Mouse (Mus musculus): Measurements from ENCODE around the gene Degs2. TPM values are rescaled to one million over a fixed set of nuclear protein-coding genes. Genes with fewer than 3 reads are reported as not detected.

Gene Degs2
- polyA plus RNA-seq, 1 experiment from 2014 or later, result 12.1 TPM

DNA sequence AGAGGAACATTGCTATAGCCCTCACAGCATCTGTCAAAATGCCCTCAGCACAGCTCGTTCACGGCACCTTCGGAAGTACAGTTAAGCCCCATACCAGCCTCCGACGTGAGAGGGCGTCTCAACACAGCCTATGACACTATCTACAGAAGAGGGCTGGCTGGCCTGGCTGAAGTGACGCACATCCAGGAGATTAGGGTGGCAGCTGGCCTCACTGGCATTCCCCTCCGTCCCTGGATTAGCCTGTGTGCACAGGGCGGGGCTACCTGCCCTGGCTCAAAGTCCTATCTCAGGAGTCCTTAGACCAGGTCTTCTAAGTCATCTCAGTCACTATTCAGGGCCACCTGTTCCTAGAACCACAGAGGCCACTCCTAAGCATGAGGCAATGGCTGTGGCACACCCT lies 12.9 kb downstream of the Degs2 start:
- no peak overlapping the region for H3K4me3 ChIP-seq (ENCODE audit: low read length)
- peaks cover 12% of the 10 kb centered on the region; the same call in 1 of the 2 replicates for H3K36me3 ChIP-seq (ENCODE audit: insufficient read depth, low read length)
- ATAC-seq (ENCODE audit: low FRiP score, low TSS enrichment), result no peak
- H3K9ac ChIP-seq (replicated peaks; ENCODE audit: low read length), result no peak overlapping the region
- no peak overlapping the region for H3K27ac ChIP-seq (ENCODE audit: low read length)
- H3K4me2 ChIP-seq (replicated peaks; ENCODE audit: low read depth, low read length), result no peak overlapping the region
- no peaks in the 10 kb centered on the region for H3K27me3 ChIP-seq (ENCODE audit: insufficient read depth, low read length)
- peaks cover 3% of the 10 kb centered on the region; the same call in 1 of the 2 replicates for H3K4me1 ChIP-seq (ENCODE audit: insufficient read depth, low read length)
- WGBS, result 88% methylated on average over 9 of the region's 9 CpGs
- H3K9me3 ChIP-seq (ENCODE audit: low read length), result no peaks in the 10 kb centered on the region

DNA sequence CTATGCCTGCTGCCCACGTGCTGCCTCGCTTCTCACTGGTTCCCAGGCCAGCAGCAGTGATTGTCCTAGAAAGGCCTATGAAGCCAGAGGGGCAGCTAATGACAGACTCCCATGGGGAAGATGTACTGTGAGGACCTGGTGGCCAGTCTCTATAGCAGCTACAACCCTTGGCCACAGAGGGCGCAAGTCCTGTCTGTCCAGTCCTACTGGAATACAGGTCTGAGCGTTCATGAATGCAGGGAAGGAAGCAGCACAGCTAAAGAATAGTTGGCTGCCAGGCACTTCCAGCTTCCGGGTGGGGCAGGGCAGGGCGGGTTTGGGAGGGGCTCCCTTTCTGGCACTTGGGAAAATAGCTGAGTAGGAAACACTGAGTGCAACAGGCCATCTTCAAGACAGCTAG lies 15.2 kb downstream of the Degs2 start:
- WGBS, result 64% methylated on average over 6 of the region's 6 CpGs
- H3K4me3 ChIP-seq (ENCODE audit: low read length), result no peak overlapping the region
- H3K9me3 ChIP-seq (ENCODE audit: low read length), result no peaks in the 10 kb centered on the region
- 0 out of 2 replicates have a peak, but pooled peaks have one; percentile 4 for ATAC-seq (ENCODE audit: low FRiP score, low TSS enrichment)
- peak overlapping the region; percentile 59 for H3K27ac ChIP-seq (ENCODE audit: low read length)
- H3K36me3 ChIP-seq (ENCODE audit: insufficient read depth, low read length), result peaks cover 33% of the 10 kb centered on the region
- no peaks in the 10 kb centered on the region for H3K27me3 ChIP-seq (ENCODE audit: insufficient read depth, low read length)
- peaks cover 3% of the 10 kb centered on the region; the same call in 1 of the 2 replicates for H3K4me1 ChIP-seq (ENCODE audit: insufficient read depth, low read length)
- H3K4me2 ChIP-seq (replicated peaks; ENCODE audit: low read depth, low read length), result no peak overlapping the region
- no peak overlapping the region for H3K9ac ChIP-seq (replicated peaks; ENCODE audit: low read length)

DNA sequence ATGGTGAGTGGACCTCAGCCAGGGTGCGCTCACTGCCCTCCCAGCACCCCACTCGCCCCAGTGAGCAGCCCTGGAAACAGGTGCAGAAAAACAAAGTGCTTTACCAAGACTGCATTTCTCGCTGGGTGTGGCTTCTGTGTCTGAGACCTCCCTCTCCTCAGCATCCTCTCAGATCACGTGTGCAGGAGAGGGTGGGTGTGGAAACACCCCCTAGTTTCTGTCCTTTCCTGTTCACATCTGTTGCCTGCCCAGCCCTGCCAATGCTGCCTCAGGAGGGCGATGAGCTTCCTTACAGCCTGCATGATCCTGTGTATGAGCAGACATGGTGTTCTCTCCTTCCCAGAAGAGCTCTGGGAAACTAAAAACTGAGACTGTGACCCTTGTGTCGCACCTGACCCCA lies 15.7 kb downstream of the Degs2 start:
- Histone ChIP-seq H3K27me3 (ENCODE audit: insufficient read depth, low read length) (no peaks in the 10 kb centered on the region), H3K4me2 (replicated peaks; ENCODE audit: low read depth, low read length) (no peak overlapping the region), H3K4me3 (ENCODE audit: low read length) (no peak overlapping the region), H3K9me3 (ENCODE audit: low read length) (no peaks in the 10 kb centered on the region), H3K27ac (ENCODE audit: low read length) (peak overlapping the region; percentile 59), H3K4me1 (ENCODE audit: insufficient read depth, low read length) (peaks cover 3% of the 10 kb centered on the region; the same call in 1 of the 2 replicates), H3K36me3 (ENCODE audit: insufficient read depth, low read length) (peaks cover 38% of the 10 kb centered on the region), H3K9ac (replicated peaks; ENCODE audit: low read length) (no peak overlapping the region)
- ATAC-seq (ENCODE audit: low FRiP score, low TSS enrichment), result 0 out of 2 replicates have a peak, but pooled peaks have one; percentile 29
- WGBS, result 63% methylated on average over 6 of the region's 6 CpGs

DNA sequence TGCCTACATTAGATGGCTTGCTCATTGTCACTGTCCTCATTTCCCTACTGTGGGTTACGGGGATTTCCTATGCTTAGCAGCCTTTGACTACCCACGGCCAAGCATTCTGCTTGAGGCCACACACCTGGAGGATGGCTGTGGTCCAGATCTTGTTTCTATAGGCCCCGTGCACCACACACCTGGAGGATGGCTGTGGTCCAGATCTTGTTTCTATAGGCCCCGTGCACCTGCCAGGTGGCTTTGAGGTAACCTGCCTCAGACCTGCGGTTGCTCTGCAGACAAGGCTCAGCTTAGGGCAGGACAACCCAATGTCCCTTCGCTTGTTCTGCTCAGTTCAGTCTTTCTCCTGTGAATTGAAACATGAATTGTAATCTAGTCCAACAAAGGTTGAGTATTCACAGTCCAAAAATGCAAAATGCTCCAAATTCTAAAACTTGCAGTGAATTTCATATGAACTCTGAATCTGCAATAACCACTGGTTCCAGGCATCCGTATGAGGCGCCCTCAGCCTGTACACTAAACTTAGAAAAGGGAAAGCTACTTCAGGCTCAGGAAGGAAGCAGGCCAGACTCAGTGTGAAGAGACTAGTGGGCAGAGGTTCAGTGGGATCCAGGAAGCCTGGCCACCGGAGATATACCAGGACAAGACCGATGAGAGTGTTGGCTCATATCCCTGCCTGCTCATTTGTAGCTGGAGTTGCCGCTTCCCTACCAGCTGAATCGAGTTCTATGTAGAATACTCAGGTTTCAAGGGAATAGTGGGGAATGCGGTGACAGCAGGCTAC lies 19.7 kb downstream of the Degs2 start:
- no peaks in the 10 kb centered on the region for H3K27me3 ChIP-seq (ENCODE audit: insufficient read depth, low read length)
- 76% methylated on average over 13 of the region's 13 CpGs for WGBS
- H3K4me3 ChIP-seq (ENCODE audit: low read length), result no peak overlapping the region
- H3K9me3 ChIP-seq (ENCODE audit: low read length), result no peaks in the 10 kb centered on the region
- H3K36me3 ChIP-seq (ENCODE audit: insufficient read depth, low read length), result peaks cover 59% of the 10 kb centered on the region
- no peak overlapping the region for H3K27ac ChIP-seq (ENCODE audit: low read length)
- H3K4me1 ChIP-seq (ENCODE audit: insufficient read depth, low read length), result peaks cover 3% of the 10 kb centered on the region
- no peak overlapping the region for H3K9ac ChIP-seq (replicated peaks; ENCODE audit: low read length)
- no peak for ATAC-seq (ENCODE audit: low FRiP score, low TSS enrichment)
- H3K4me2 ChIP-seq (replicated peaks; ENCODE audit: low read depth, low read length), result no peak overlapping the region

DNA sequence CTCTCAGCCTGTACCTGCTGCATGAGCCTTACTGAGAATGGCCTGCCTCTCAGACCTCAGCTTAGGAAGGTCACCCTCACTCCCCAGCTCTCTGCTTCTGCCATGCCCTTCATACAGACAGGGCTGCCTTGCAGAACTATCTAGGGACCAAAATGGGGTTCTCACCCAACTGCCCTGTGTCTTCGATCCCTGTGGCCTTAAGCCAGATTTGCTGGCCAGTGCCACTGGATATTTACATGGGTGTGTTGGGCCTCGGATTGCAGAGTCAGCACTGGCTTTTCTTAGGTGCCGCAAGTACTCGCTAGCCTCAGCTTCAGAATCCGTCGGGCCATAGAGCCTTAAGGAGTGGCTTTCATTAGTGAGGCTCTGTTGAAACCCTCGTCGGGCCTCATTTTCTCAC lies 21.3 kb downstream of the Degs2 start:
- Histone ChIP-seq H3K4me1 (ENCODE audit: insufficient read depth, low read length) (peaks cover 8% of the 10 kb centered on the region), H3K27me3 (ENCODE audit: insufficient read depth, low read length) (no peaks in the 10 kb centered on the region), H3K36me3 (ENCODE audit: insufficient read depth, low read length) (peaks cover 56% of the 10 kb centered on the region), H3K9me3 (ENCODE audit: low read length) (no peaks in the 10 kb centered on the region), H3K27ac (ENCODE audit: low read length) (no peak overlapping the region), H3K4me3 (ENCODE audit: low read length) (no peak overlapping the region), H3K9ac (replicated peaks; ENCODE audit: low read length) (no peak overlapping the region), H3K4me2 (replicated peaks; ENCODE audit: low read depth, low read length) (no peak overlapping the region)
- 95% methylated on average over 8 of the region's 8 CpGs for WGBS
- ATAC-seq (ENCODE audit: low FRiP score, low TSS enrichment), result no peak

DNA sequence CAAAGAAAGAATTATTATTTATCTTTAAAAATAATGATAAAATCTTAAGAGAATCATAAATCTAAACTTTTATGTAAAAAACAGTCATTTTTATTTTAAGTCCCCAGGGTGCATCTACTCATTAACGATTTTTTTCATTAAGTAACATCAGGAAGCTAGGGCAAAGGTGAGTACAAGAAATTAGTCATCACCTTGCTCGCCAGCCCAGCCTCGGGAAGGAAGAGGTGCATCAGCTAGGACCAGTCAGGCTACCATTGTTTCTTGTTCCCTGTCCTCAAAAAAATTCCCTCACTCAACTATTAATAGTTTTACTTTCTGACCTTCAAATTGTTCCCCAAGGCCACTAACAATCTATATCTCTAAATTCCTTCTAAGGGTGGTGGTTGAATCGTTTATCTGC lies 23.7 kb downstream of the Degs2 start:
- H3K9ac ChIP-seq (replicated peaks; ENCODE audit: low read length), result no peak overlapping the region
- H3K36me3 ChIP-seq (ENCODE audit: insufficient read depth, low read length), result peaks cover 50% of the 10 kb centered on the region
- no peaks in the 10 kb centered on the region for H3K27me3 ChIP-seq (ENCODE audit: insufficient read depth, low read length)
- H3K4me2 ChIP-seq (replicated peaks; ENCODE audit: low read depth, low read length), result no peak overlapping the region
- WGBS, result 56% methylated on average over 4 of the region's 4 CpGs
- H3K9me3 ChIP-seq (ENCODE audit: low read length), result no peaks in the 10 kb centered on the region
- H3K4me3 ChIP-seq (ENCODE audit: low read length), result no peak overlapping the region
- H3K4me1 ChIP-seq (ENCODE audit: insufficient read depth, low read length), result peaks cover 22% of the 10 kb centered on the region
- ATAC-seq (ENCODE audit: low FRiP score, low TSS enrichment), result no peak
- peak overlapping the region; percentile 75 for H3K27ac ChIP-seq (ENCODE audit: low read length)

DNA sequence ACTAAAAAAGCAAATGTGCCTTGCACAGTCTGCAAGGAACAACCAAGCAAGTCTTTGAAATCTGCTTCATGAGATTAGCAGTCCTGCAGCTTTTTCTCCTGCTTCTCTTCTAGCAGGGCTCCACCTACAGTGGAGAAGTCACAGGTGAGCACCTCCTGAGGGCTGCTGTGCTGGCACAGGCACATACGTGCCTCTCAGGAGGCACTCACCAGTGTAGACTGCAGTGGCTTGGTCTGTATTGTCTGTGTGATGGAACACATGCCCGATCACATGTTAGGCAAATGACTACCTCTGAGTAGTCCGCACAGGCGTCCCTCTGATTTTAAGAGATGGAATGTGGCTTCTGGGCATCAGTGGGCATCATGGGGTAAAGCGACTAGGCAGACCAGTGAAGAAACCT lies 25.0 kb downstream of the Degs2 start:
- H3K36me3 ChIP-seq (ENCODE audit: insufficient read depth, low read length), result peaks cover 43% of the 10 kb centered on the region
- H3K4me3 ChIP-seq (ENCODE audit: low read length), result no peak overlapping the region
- ATAC-seq (ENCODE audit: low FRiP score, low TSS enrichment), result no peak
- peak overlapping the region; percentile 90 for H3K27ac ChIP-seq (ENCODE audit: low read length)
- no peak overlapping the region for H3K4me2 ChIP-seq (replicated peaks; ENCODE audit: low read depth, low read length)
- WGBS, result 85% methylated on average over 5 of the region's 5 CpGs
- no peaks in the 10 kb centered on the region for H3K27me3 ChIP-seq (ENCODE audit: insufficient read depth, low read length)
- H3K9ac ChIP-seq (replicated peaks; ENCODE audit: low read length), result no peak overlapping the region; the same call in 1 of the 2 replicates
- no peaks in the 10 kb centered on the region for H3K9me3 ChIP-seq (ENCODE audit: low read length)
- peaks cover 22% of the 10 kb centered on the region for H3K4me1 ChIP-seq (ENCODE audit: insufficient read depth, low read length)

DNA sequence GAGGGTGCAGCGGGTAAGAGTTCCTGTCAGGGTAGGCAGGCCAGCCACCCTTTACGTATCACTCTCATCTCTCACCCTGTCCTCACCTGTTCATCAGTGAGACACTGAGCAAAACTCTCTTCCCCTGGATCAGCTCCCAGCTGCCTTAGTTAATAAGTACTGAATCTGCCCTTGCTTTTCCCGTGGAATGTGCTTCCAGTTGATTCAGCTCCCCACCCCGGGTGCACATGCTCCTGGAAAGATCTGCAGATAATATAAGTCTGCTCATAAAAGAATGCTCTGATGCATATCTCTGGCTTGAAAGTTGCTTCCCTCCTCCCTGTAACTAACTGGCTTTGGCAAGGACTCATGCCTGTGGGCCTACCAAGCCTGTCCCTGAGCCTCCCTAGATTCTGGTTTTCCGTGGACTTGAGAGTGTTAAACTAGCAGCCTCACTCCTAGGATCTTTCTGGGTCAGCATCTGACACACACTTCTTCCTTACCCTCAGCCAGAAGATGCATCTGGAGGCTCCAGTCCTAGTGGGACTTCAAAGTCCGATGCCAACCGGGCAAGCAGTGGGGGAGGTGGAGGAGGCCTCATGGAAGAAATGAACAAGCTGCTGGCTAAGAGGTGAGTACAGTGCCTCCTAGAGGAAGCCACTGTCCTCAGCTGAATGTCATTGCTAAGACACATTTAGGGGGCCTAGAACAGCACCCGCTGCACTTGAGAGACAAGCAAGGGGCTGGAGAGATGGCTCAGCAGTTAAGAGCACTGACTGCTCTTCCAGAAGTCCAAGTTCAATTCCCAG lies 26.3 kb downstream of the Degs2 start:
- peak; percentile 85 for ATAC-seq (ENCODE audit: low FRiP score, low TSS enrichment)
- Histone ChIP-seq H3K9me3 (ENCODE audit: low read length) (no peaks in the 10 kb centered on the region), H3K36me3 (ENCODE audit: insufficient read depth, low read length) (peaks cover 38% of the 10 kb centered on the region), H3K9ac (replicated peaks; ENCODE audit: low read length) (no peak overlapping the region; the same call in 1 of the 2 replicates), H3K4me2 (replicated peaks; ENCODE audit: low read depth, low read length) (no peak overlapping the region; the same call in 1 of the 2 replicates), H3K27me3 (ENCODE audit: insufficient read depth, low read length) (no peaks in the 10 kb centered on the region), H3K4me3 (ENCODE audit: low read length) (no peak overlapping the region), H3K27ac (ENCODE audit: low read length) (peak overlapping the region; percentile 90), H3K4me1 (ENCODE audit: insufficient read depth, low read length) (peaks cover 22% of the 10 kb centered on the region)
- 60% methylated on average over 8 of the region's 8 CpGs for WGBS

DNA sequence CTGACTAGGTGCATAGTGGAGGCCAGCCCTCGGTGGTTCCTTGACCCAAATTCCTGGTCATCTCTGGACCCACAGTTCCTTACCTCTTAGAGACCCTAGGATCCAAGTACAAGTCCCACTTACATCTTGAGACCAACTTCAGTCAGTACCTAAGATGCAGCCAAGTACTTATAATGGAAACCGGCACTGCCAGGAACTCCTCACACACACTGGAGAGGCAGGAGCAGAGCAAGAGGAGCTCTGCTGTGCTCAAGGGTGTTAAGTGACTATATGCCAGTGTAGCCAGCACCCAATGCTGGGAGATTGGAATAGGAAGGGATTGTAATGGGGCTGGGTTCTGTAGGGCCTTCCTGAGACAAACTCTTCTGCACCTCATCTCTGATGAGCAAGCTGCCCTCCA lies 27.2 kb downstream of the Degs2 start:
- 0 out of 2 replicates have a peak, but pooled peaks have one; percentile 9 for ATAC-seq (ENCODE audit: low FRiP score, low TSS enrichment)
- no peaks in the 10 kb centered on the region for H3K9me3 ChIP-seq (ENCODE audit: low read length)
- 70% methylated on average over 2 of the region's 2 CpGs for WGBS

More for the DNA sequence above, 27.2 kb downstream of the Degs2 start:
- H3K4me1 ChIP-seq (ENCODE audit: insufficient read depth, low read length), result peaks cover 22% of the 10 kb centered on the region
- peaks cover 41% of the 10 kb centered on the region for H3K36me3 ChIP-seq (ENCODE audit: insufficient read depth, low read length)
- H3K4me2 ChIP-seq (replicated peaks; ENCODE audit: low read depth, low read length), result no peak overlapping the region
- H3K27ac ChIP-seq (ENCODE audit: low read length), result peak overlapping the region; percentile 90
- H3K4me3 ChIP-seq (ENCODE audit: low read length), result no peak overlapping the region
- H3K27me3 ChIP-seq (ENCODE audit: insufficient read depth, low read length), result no peaks in the 10 kb centered on the region
- H3K9ac ChIP-seq (replicated peaks; ENCODE audit: low read length), result no peak overlapping the region
